9 mouse cellular contexts compared by ENCODE assay signal in genomic region chr16:38858120-38858749, GRCm38 (mm10). TPM values are rescaled to one million over a fixed set of nuclear protein-coding genes. Genes with fewer than 3 reads are reported as not detected.
DNase-seq lines count a peak whose midpoint lies in the region.
"Had no signal": no experiment of that assay in that cellular context is flagged by ENCODE, and none has a peak within 500 bp of the region (broad histone marks: within the 10 kb centered on the region; RNA-seq: fewer than 3 reads in every experiment).

No protein-coding gene starts in this region.

- peak; percentile 19 for DNase-seq in adrenal gland, postnatal 10 days
- no peak for DNase-seq in adrenal gland, adult 18-20 months (ENCODE audit: low spot score in 2 of 2)
- DNase-seq in kidney, postnatal 14 days, result peak; percentile 26
- no peak for DNase-seq in kidney, adult 11 months
- peak; percentile 51 for DNase-seq in brain, adult 2 months (ENCODE audit: low read depth, low spot score)
- DNase-seq in induced T-regulatory cell, adult 2 months (ENCODE audit: low read depth), result peak; percentile 60
- no peak for DNase-seq in urinary bladder, postnatal 14 days (ENCODE audit: low spot score)
- no peak for DNase-seq in urinary bladder, postnatal 10 days (ENCODE audit: low spot score)

RNA-seq across cellular contexts. Expression of gene 4930435E12Rik, which starts 29.7 kb away (rescaled TPM):
- total RNA-seq in adrenal gland, postnatal 10 days (2021), result not detected
- total RNA-seq in adrenal gland, adult 18-20 months (2021), result not detected
- total RNA-seq: hematopoietic stem cell, adult 5-6 weeks had no signal

RNA-seq across cellular contexts. Expression of gene Igsf11, which starts 34.2 kb away (rescaled TPM):
- total RNA-seq in adrenal gland, postnatal 10 days (2021), result 10 to 100 TPM; 17.1 to 23.9 TPM
- total RNA-seq in adrenal gland, adult 18-20 months (2021), result 10 to 100 TPM in 1 of 2 experiments, 1 to 10 TPM in 1; 4.9 to 40.9 TPM

RNA-seq across cellular contexts. Expression of gene Upk1b, which starts 58.1 kb away (rescaled TPM):
- total RNA-seq in adrenal gland, postnatal 10 days (2021), result 1 to 10 TPM; 4.9 to 5.7 TPM
- 1 to 10 TPM; 1.4 to 3.4 TPM for total RNA-seq in adrenal gland, adult 18-20 months (2021)
- total RNA-seq: hematopoietic stem cell, adult 5-6 weeks had no signal

Comparison
In these comparisons a context has a peak if more than half of its experiments do, and no peak if none do; other contexts are left out.
1. DNase-seq: peak in adrenal gland, postnatal 10 days (single experiment), kidney, postnatal 14 days (single experiment), brain, adult 2 months (single experiment) and induced T-regulatory cell, adult 2 months (single experiment); none in adrenal gland, adult 18-20 months (0 of 2), kidney, adult 11 months (single experiment), urinary bladder, postnatal 14 days (single experiment) and urinary bladder, postnatal 10 days (single experiment).